Mouse (Mus musculus) heart, postnatal 14 days (tissue): ENCODE measurements around the gene Doc2b. TPM values are rescaled to one million over a fixed set of nuclear protein-coding genes. Genes with fewer than 3 reads are reported as not detected.

ENCODE experiments used
- DNase-seq, 2 experiments: peaks; one replicate each; pipeline ENCODE4 v3.0.0; 2021 to 2022
- intact Hi-C: fragments of 180-260 bp; cut with DNase I; formaldehyde crosslinking; loops from one replicate; pipeline ENCODE4 v1.15.1; 2025
- total RNA-seq, 2 experiments: library from RNA; stranded (reverse); gene quantifications; 2 replicates each; pipeline ENCODE4 v1.2.3; 2021

Doc2b gene
- total RNA-seq, 2 experiments from 2014 or later = 0.29 TPM

GRCm38 (mm10) chr11:75794602-75795320 is 1.1 kb downstream of the Doc2b start:
- DNase-seq = peak in 1 of 2 experiments; percentile 27
- intact Hi-C loops = no loop called here

GRCm38 (mm10) chr11:75793351-75793750 is 2.5 kb downstream of the Doc2b start:
- no peak for DNase-seq
- intact Hi-C loops = no loop called here

- DNase-seq = no peak
These were observed 3.3 kb downstream of the Doc2b start for GRCm38 (mm10) chr11:75792535-75792934.

GRCm38 (mm10) chr11:75785897-75786296 is 10.0 kb downstream of the Doc2b start:
- intact Hi-C loops = no loop called here

More at GRCm38 (mm10) chr11:75792535-75792934, 3.3 kb downstream of the Doc2b start:
- intact Hi-C loops = no loop called here

GRCm38 (mm10) chr11:75783799-75784198 is 12.1 kb downstream of the Doc2b start:
- no peak for DNase-seq
- intact Hi-C loops = loop anchor here (2.0 kb wide), 3 partner anchors 127 to 383 kb away; no protein-coding TSS in a partner anchor

More at GRCm38 (mm10) chr11:75785897-75786296, 10.0 kb downstream of the Doc2b start:
- DNase-seq = no peak

GRCm38 (mm10) chr11:75781919-75782318 is 13.9 kb downstream of the Doc2b start:
- intact Hi-C loops = loop anchor here (2.0 kb wide), 3 partner anchors 129 to 385 kb away; no protein-coding TSS in a partner anchor

GRCm38 (mm10) chr11:75775919-75776318 is 19.9 kb downstream of the Doc2b start:
- DNase-seq = no peak
- intact Hi-C loops = loop anchor here (10.0 kb wide), 1 partner anchor 629 kb away; the partner anchor contains the start of gene Timm22

More at GRCm38 (mm10) chr11:75781919-75782318, 13.9 kb downstream of the Doc2b start:
- DNase-seq = peak; percentile 72 to 78

- intact Hi-C loops = loop anchor here (10.0 kb wide), 1 partner anchor 632 kb away; the partner anchor contains the start of gene Timm22
- no peak for DNase-seq
These were observed 23.3 kb downstream of the Doc2b start for GRCm38 (mm10) chr11:75772562-75772961.

- peak; percentile 83 to 92 for DNase-seq
- intact Hi-C loops = loop anchor here (5.0 kb wide), 1 partner anchor 57 kb away; no protein-coding TSS in a partner anchor
These were observed 26.6 kb downstream of the Doc2b start for GRCm38 (mm10) chr11:75769206-75769605.

GRCm38 (mm10) chr11:75768091-75768989 is 27.5 kb downstream of the Doc2b start:
- DNase-seq = no peak
- intact Hi-C loops = loop anchor here (5.0 kb wide), 1 partner anchor 56 kb away; no protein-coding TSS in a partner anchor

GRCm38 (mm10) chr11:75767014-75767413 is 28.8 kb downstream of the Doc2b start:
- intact Hi-C loops = loop anchor here (5.0 kb wide), 1 partner anchor 55 kb away; no protein-coding TSS in a partner anchor

GRCm38 (mm10) chr11:75765161-75765560 is 30.7 kb downstream of the Doc2b start:
- DNase-seq = no peak
- intact Hi-C loops = loop anchor here (5.0 kb wide), 1 partner anchor 53 kb away; no protein-coding TSS in a partner anchor

More at GRCm38 (mm10) chr11:75767014-75767413, 28.8 kb downstream of the Doc2b start:
- no peak for DNase-seq

GRCm38 (mm10) chr11:75764521-75765023 is 31.3 kb downstream of the Doc2b start:
- intact Hi-C loops = loop anchor here (5.0 kb wide), 1 partner anchor 52 kb away; no protein-coding TSS in a partner anchor
- DNase-seq = no peak

GRCm38 (mm10) chr11:75762708-75763107 is 33.1 kb downstream of the Doc2b start:
- no peak for DNase-seq
- intact Hi-C loops = no loop called here

- DNase-seq = no peak
- intact Hi-C loops = no loop called here
These were observed 35.1 kb downstream of the Doc2b start for GRCm38 (mm10) chr11:75760785-75761184.

GRCm38 (mm10) chr11:75758553-75758952 is 37.3 kb downstream of the Doc2b start:
- DNase-seq = no peak
- intact Hi-C loops = no loop called here

GRCm38 (mm10) chr11:75756687-75757086 is 39.2 kb downstream of the Doc2b start:
- no peak for DNase-seq
- intact Hi-C loops = no loop called here

- intact Hi-C loops = loop anchor here (5.0 kb wide), 1 partner anchor 119 kb away; the partner anchor contains the start of gene Inpp5k
- DNase-seq = no peak
These were observed 44.8 kb downstream of the Doc2b start for GRCm38 (mm10) chr11:75751082-75751481.

- intact Hi-C loops = loop anchor here (5.0 kb wide), 1 partner anchor 118 kb away; the partner anchor contains the start of gene Inpp5k
These were observed 45.3 kb downstream of the Doc2b start for GRCm38 (mm10) chr11:75750537-75750936.

GRCm38 (mm10) chr11:75744761-75745160 is 51.1 kb downstream of the Doc2b start:
- intact Hi-C loops = loop anchor here (5.0 kb wide), 1 partner anchor 212 kb away; the partner anchor contains the start of gene Slc43a2
- no peak for DNase-seq

More at GRCm38 (mm10) chr11:75750537-75750936, 45.3 kb downstream of the Doc2b start:
- no peak for DNase-seq
